Mouse (Mus musculus) cerebellum, postnatal 14 days (tissue): ENCODE results near the gene Slc7a8.

Source experiments
- DNase-seq, 2 experiments: peaks; one replicate each; pipeline ENCODE4 v3.0.0; 2021; ENCODE audit warnings: mixed read lengths in 2 of 2

The Slc7a8 gene

DNA sequence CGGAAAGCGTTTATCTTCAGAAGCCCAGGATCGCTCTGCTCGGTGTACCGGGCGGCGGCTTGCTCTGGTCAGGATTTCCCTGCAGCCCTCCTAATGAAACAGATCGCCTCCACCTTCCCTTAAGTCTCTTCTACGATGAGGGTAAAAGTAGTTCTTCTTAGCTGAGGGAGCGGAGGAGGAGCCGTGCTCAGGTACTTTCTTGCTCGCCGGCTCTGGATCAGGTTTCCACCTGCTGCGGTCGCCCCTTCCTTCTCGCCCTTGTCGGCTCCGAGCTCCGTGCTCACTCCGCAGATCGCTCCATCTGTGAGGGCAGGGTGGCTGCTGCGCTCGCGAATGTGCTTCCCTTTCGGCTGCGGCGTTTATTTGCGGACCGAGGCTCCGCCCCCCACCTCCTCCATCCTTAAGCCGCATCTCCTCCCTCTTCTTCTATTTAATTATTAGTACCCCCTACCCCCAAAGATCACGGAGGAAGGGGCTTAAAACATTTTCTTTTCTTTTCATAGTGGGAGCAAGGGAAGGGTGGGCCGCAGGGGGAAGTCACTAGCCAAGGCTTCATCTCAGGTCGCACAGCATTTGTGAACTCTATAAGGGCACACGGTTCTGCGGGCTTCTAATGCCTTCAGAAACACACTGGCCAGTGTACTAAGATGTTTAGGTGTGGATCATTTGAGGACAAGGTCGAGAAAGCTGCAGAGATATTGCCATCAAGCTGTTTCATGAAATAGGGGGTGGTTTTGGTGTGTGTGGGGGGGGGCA is at the start of gene Slc7a8:
TSS of gene Slc7a8 (minus strand) at position 337 of the 756 bp plus-strand sequence.
- peak; percentile 87 to 91 for DNase-seq

DNA sequence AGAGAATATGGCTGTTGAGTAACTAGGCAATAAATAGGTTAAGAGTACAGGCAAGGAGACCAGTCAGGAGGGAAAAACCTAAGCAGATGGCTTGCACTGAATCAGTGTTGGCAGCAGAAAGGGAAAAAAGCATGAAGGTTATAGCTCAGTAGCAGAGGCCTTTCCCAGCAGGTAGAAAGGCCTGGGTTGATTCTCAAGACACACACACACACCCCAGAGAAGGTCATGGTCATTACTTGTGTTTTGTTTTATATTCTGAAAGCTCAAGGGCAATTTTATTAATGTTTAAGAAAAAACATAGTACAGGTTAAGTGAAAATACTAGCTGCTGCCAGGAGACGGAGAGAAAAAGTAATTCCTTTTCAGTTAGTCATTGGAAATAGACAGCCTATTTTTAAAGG is 42.0 kb upstream of the Slc7a8 start:
- peak; percentile 11 to 36 for DNase-seq

DNA sequence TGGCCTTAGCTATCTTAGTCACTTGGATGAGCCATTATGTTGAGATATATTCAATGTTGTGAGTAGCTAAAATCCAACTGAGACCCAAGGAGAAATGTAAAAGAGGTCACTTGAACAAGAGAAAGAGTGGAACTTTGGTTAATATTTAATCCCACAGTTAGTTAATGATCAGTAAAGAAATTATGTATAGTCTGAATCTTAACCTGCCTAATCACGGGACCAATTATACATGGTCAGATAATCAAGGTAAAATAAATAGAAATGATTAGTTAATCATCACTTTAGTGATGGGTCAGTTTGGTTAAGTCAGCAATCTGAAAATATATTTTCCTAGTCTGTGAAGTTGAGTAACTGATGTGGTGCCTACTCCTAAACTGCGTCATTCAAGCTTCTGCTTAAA is 40.6 kb upstream of the Slc7a8 start:
- no peak for DNase-seq

DNA sequence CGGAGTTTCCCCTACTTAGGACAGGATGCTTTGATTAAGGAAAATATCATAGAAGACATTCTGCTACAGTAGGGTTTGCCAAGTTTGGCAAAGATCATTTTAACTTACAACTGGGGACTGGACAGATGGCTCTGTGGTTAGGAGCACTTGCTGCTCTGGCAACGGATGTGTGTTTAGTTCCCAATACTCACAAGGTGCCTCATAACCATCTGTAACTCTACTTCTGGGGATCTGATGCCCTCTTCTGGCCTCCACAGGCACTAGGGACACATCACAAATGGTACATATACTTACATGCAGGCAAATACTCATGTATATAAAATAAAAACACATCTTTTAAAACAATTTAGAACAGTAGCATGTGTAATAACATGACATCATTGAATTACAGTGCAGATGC is 36.0 kb upstream of the Slc7a8 start:
- DNase-seq, result peak; percentile 76 to 80

DNA sequence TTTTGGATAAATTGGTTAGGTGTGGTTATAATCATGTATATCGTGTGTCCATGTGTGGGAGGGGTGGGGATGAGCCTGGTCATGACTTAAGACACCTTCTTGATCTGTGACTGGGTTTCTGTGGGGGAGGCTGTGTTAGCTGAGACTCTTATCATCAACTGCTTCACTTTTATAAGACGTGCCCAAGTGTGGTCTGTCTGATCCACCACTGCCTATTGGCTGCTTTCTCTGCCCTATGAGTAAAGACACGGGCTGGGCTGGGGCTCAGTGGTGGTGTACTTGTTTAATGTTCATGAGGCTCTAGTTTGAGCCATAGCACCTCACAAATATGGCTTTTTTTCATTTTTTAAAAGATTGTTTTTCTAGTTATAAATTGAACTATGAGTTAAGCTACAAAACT is 34.0 kb upstream of the Slc7a8 start:
- no peak for DNase-seq

DNA sequence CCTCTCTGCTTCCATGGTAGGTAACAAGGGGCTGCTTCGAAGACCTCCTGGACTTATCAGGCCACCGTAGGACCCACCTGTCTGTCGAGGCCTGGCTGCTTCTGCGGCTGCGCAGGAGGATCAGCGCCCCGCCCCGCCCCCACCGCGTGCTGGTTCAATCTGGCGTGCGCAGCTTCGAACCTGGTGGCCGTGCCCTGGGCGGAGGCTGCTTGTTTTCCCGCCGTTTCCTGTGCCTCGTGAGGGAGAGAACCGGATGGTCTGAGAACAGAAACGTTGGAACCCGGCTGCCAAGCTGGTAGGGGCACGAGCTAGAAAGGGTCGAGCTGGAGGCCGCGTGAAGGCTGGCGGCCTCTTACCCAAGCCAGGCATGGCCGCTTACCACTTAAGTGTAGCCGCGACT is 32.2 kb upstream of the Slc7a8 start, which contains the start of gene Rnf212b:
TSS of gene Rnf212b (plus strand) at position 151 of the 400 bp plus-strand sequence.
- DNase-seq, result no peak

DNA sequence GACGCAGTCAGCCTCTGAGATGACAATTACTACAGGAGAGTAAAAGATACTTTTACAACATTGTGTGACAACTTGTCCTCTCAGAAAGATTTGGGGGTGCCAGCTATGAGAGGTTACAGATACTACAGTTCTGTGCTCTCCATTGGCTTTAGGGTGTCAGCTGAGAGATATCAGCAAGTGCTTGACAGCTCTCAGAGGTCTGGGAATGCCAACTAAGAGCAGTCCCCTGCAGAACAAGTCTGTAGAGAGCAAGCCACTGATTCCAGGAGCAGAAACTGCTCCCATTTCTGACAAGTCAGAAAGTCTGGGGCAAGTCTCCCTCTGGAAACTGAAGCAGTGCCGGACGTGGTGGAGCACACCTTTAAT is 27.9 kb upstream of the Slc7a8 start:
- DNase-seq, result no peak

DNA sequence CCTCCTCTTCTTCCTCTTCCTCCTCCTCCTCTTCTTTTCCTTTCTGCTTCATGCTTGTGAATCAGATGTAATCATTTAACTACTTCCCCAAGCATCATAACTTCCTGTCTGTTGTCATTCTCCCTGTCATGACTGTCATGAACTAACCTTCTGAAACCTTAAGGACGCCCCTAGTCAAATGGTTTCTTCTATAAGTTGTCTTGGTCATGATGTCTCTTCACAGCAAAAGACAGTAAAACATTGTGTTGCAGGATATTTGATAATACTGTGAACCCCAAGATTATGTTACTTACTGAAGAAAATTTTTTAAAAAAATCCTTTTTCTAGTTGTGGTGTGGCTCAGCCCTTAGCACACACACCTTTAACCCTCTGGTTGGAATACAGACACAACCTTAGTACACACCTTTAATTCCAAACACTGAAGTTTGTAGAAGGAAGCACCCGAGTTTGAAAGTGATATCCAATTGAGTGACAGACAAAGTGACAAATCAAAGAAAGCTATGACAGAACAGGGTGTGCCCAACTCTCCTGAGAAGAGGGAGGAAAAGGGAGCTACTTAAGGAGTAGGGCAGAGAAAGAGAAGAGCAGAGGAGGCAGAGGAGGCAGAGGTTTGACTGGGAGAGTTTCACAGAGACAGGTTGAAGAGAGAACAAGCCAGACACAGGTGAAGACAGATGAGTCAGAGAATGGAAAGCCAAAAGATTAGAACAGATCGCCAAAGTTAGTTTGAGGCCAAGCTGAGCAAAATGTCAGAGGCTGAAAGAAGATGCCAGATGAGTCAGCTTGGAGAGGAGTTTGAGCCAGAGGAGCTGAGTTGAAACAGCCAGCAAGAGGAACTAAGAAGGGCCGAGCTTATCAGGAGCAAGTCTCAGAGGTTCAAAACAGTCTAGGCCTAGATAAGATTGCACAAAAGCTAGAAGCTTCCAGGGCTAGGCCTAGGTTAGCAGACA is 27.2 kb upstream of the Slc7a8 start:
- no peak for DNase-seq

DNA sequence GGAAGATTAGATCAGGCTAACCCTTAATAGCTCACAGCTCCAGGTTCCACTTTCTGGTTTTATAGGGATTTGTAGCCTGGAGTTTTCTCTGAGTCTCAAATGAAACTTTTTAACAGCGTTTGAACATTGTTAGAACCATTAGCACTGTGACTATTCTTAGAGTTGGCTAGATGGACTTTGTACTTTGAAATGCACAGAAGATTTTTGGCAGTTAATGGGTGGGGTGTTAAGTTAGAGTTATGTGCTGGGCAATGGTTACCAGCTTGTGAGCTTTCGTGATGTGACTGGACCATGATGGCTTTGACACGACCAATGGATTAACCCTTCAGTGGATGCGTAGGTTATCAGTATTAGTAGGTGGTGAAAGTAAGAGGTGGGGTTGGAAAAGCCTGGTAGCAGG is 24.4 kb upstream of the Slc7a8 start:
- DNase-seq, result no peak

DNA sequence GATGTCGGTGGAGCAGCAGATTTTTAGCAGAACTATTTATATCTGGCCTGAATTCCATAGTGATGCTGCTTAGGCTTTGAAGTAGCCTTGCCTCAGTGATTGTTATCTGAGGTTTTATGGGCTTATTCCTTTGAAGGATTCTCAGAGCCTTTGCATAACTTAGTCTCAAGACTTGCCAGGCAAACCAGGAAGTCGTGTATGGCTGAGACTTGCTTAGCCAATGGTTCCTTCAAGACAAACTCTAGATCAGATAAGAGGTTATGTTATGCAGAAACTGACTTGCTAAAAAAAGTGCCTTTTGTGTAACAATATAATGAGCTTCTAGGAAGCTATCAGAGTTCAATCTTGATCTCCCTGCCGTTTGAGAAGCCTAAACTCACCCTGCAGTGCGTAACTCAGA is 20.7 kb upstream of the Slc7a8 start:
- no peak for DNase-seq

DNA sequence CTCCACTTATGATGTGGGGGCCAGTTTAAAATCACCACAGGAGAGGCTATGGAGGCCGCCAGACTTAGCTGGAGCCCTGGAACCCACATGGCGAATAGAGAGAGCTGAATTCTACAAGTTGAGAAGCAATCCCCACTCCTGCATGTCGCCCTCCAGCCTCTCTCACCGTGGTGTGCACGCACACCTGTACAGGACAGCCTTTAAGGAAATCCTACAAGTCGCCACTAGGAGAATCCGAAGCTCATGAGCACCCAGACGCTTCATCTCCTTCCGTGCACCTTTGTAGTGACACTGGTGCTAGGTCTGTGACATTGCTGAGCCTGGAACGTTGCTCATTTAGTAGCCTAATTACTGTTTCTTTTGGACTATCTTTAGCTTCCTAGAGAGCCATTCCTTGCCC is 17.9 kb upstream of the Slc7a8 start:
- DNase-seq, result no peak

DNA sequence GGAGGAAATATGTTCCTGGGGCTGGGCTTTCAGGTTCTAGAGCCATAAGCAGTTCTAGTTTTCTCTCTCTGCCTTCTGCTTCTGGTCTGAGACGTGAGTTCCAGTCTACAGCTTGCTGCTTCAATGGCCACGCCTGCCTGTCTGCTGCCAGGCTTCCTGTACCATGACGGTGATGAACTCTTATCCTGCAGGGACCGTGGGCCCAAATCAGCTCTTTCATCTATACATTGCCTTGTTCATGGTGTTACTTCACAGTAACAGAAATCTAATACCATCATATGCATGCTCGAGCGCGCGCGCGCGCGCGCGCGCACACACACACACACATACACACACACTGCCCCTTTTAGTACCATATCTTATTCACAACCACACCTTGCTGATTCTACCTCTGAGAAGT is 15.0 kb upstream of the Slc7a8 start:
- no peak for DNase-seq

DNA sequence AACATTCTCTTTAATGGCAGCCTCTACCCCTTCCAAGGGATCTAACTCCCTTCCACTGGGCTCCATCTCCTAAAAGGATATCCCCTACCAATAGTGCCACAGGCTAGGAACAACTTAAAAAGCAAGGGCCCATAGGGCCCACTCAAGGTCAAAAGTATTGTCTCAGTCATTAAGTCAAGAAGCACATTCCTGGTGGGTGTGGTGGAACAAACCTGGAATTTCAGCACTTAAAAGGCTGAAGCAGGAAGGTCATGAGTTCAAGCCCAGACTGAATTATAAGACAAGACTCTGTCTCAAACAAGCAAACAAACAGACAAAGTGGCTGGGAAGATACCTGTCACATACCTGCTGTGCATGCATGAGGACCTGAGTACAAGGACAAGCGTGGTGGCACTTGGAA is 14.2 kb upstream of the Slc7a8 start:
- no peak for DNase-seq

DNA sequence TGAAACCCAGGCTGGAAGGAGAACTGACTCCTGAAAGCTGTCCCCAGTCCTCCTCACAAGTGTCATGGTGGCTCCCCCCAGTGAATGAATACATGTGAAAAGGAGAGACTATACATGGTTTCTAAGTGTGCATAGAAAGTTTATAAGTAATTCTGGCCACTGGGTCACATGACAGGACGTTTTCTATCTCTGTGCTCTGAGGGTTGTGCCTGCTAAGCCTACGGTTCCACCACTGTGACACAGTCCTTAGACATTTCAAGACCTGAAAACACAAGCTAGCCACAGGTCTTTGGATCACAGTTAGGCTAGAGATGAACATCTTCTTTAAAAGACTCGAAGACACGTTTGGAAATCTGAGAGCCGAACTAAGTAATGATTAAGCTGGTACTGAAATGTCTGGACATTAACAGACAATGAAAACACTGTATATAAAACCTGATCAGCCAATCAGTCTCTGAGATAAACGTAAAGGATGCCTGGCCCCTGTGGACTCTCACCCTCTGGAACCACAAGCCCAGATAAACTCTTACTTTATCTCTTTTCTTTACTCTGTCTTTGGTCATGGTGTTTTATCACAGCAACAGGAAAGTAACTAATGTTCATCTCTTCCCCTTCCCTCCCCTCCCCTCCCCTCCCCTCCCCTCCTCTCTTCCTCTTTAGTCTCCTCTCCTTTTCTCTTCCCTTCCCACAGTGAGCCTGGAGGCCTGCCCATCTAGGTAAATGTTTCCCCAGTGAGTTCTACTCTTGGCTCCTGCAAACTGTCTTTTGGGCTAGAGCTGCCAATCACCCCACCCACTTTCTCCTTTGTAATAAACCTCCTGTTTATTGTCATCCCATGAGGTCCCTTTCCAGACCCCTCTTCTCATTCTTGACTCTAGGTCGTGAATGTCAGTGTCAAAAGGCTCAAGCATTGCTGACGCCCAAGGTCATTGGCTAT is 12.4 kb upstream of the Slc7a8 start:
- DNase-seq, result no peak

DNA sequence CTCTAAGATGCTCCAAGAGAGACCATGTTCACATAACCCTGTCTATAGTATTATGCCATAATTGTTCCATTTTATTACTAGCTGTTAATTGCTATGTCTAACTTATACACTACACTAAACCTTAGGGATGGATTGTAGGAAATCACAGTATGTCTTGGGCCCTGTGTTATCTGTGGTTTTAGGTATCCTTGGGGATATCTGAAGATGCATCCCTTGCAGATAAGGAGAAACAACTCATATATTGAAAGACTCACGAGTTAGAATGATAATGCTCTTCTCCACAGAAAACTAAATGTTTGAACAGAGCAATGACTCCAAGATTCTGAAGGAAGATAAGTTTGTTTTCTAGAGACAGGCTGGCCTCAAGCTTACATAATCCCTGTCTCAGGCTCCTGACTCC is 11.6 kb upstream of the Slc7a8 start:
- DNase-seq, result no peak

DNA sequence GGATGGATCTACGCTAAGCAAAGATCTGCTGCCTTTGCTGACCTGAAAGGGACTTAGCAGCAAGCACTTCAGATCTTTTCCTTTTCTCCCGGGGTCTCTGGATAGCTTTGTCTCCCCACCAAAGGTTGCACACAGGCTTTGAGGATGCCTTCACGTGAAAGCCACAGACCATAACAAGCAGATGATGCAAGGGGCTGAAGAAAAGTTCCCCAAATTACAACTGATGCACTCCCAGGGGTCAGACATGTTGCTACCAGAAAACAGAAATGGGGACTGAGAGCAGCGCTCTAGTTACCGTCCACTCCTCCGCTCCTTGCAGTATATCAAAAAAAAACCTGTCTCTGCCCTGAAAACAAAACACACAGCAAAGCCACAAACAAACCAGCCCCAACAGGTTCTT is 10.4 kb upstream of the Slc7a8 start:
- no peak for DNase-seq

DNA sequence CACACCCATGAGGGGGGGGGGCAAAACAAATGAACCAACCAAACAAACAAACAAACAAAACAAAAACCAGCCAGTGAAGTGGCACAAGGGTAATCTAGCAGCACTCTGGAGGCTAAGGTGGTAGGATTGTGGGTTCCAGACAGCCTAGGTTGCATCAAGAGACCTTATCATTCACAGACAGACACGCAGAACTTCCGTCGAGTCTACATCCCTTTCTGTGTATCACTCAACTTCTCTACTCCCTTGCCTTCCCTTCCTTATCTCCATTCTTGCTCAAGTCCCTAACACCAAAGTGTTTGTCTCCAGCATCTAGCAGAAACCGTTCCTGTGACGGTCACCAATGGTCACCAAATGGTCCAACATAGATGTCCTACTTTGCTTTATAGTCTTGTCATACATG is 6.5 kb upstream of the Slc7a8 start:
- DNase-seq, result no peak

DNA sequence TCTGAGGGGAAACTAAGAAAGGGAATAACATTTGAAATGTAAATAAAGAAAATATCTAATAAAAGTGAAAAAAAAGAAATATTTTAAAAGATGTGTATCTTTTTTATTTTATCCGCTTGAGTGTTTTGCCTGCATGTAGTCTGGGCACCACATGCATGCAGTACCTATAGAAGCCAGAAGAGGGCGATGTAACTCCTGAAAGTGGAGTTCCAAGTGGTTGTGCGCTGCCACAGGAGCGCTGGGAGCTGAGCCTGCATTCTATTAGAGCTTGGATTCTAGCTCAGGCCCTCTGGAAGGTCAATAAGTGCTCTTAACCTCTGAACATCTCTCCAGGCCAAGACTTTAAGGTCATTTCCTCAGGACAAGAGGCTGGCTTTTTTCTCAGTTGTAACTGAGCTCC is 5.5 kb upstream of the Slc7a8 start:
- peak in 1 of 2 experiments; percentile 48 for DNase-seq

DNA sequence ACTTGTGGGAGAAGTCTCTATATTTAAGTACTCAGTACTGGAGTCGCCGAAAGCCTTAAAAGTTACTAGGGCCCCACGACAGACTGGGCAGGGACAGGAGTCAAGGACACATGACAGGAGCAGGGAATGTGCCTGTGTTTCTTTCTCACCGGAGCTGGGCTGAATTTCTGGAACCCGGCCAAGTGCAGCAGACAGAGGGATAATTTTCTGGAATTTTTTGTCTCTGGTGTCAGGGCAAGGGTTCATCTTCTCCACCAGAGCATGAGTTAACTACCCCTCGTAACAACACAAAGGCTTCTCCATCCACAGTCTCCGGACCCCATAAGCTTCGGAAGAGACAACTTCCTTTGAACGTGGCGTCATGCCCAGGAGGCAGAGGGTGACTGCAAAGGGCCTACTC is 4.7 kb upstream of the Slc7a8 start:
- peak; percentile 62 to 72 for DNase-seq

DNA sequence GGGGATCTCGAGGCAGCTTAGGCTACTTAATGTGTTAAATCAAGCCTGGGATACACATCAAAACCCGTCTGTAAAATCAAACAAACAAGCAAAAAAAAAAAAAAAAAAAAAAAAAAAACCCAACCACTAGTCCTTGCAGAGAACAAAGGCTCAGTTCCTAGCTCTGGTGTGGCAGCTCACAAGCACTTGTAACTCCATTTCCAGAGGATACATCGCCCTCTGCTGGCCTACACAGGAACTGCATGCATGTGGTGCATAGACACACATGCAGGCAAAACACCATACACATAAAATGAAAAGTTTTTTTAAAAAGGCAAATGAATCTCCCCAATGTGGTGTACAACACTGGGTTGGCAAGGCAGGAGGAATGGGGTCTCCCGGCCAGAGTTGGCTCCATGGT is 4.2 kb upstream of the Slc7a8 start:
- DNase-seq, result peak; percentile 82 to 91

DNA sequence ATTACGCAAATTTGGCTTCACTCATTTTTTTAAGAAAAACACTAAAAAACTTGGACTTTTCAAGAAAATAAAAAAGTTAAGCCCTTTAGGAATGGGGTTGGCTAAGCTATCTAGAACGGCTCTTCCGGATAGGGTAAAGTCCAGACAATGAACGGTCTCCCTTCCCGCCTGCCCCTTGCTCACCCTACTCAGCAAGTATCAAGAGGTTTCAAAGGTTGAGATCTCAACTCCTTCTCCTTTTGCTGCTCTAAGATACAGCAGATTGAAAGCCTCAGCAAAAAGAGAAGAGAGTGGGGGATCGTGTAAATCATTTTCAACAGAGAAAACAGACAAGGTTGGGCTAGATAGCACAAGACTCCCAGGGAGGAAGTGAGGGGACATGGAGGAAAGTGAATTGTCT is 1.2 kb upstream of the Slc7a8 start:
- no peak for DNase-seq

DNA sequence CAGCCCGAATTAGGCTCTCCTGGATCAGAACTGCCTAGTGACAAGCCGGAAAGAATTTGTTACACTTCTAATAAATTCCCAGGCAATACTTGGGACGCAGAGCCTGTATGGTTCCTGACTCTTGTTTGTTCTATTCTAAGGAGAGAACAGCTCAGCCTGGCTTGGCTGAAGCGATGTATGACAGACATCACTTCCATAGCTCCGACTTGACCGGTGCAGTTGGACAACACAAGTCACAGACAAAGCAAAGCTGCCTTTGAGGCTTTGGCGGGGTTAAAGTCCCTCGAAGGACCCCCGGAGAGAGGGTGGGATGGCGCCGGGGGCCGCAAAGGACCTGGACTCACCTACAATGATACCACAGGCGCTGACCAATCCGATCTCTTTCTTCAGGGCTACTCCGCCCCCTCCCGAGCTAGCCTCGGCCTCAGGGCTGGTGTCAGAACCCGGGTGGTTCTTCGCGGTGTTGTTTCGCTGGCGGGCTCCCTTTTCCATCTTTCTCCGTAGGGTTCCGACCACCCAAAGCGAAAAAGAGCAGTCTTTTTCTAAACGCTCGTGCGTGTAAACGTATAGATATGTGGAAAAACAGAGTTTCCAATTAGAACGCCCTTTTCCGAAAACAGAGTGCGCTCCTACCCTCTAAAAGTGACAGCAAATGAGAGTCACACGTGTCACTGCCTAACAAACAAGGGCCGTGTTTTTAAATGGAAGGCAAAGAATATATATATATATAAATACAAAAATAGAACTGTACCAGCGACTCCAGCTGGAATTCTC is 723 bp downstream of the Slc7a8 start:
- DNase-seq, result peak; percentile 84 to 89
